Mouse (Mus musculus): ENCODE measurements around the gene Rspo4. TPM values are rescaled to one million over a fixed set of nuclear protein-coding genes. Genes with fewer than 3 reads are reported as not detected.

Rspo4 gene
- not detected in 2 replicates for total RNA-seq (2021)
- long read RNA-seq, experiment 1, result 0 reads
- long read RNA-seq, experiment 2, result 0 reads

- peak; percentile 13 for DNase-seq
These were observed at the start of gene Rspo4 for GRCm38 (mm10) chr2:151842648-151843226. TSS of gene Rspo4 (plus strand) at chr2:151842927.

- DNase-seq, result no peak
These were observed 27.1 kb upstream of the Rspo4 start for GRCm38 (mm10) chr2:151815586-151815985.

GRCm38 (mm10) chr2:151862257-151862810, 19.6 kb downstream of the Rspo4 start:
- no peak for DNase-seq

GRCm38 (mm10) chr2:151864941-151865340, 22.2 kb downstream of the Rspo4 start:
- DNase-seq, result no peak

GRCm38 (mm10) chr2:151866487-151866886, 23.8 kb downstream of the Rspo4 start:
- DNase-seq, result peak; percentile 78

GRCm38 (mm10) chr2:151868196-151868595, 25.5 kb downstream of the Rspo4 start:
- DNase-seq, result no peak

- peak; percentile 60 for DNase-seq
These were observed 31.8 kb downstream of the Rspo4 start for GRCm38 (mm10) chr2:151874551-151874950.

GRCm38 (mm10) chr2:151876012-151876485, 33.3 kb downstream of the Rspo4 start:
- peak; percentile 68 for DNase-seq

GRCm38 (mm10) chr2:151878645-151879044, 35.9 kb downstream of the Rspo4 start:
- no peak for DNase-seq

GRCm38 (mm10) chr2:151879760-151880159, 37.0 kb downstream of the Rspo4 start:
- no peak for DNase-seq

- DNase-seq, result no peak
These were observed 48.3 kb downstream of the Rspo4 start for GRCm38 (mm10) chr2:151891031-151891430.

GRCm38 (mm10) chr2:151893122-151893774, 50.5 kb downstream of the Rspo4 start:
- no peak for DNase-seq

- peak; percentile 45 for DNase-seq
These were observed 51.7 kb downstream of the Rspo4 start for GRCm38 (mm10) chr2:151894209-151894980.

- no peak for DNase-seq
These were observed 53.2 kb downstream of the Rspo4 start for GRCm38 (mm10) chr2:151895911-151896310.

GRCm38 (mm10) chr2:151898106-151898505, 55.4 kb downstream of the Rspo4 start:
- DNase-seq, result peak; percentile 35

GRCm38 (mm10) chr2:151900845-151901244, 58.1 kb downstream of the Rspo4 start:
- no peak for DNase-seq

- no peak for DNase-seq
These were observed 60.5 kb downstream of the Rspo4 start for GRCm38 (mm10) chr2:151903267-151903666.

- no peak for DNase-seq
These were observed 61.2 kb downstream of the Rspo4 start for GRCm38 (mm10) chr2:151903933-151904332.

- no peak for DNase-seq
These were observed 61.9 kb downstream of the Rspo4 start for GRCm38 (mm10) chr2:151904636-151905035.

- no peak for DNase-seq
These were observed 64.3 kb downstream of the Rspo4 start for GRCm38 (mm10) chr2:151907020-151907419.

- no peak for DNase-seq
These were observed 66.7 kb downstream of the Rspo4 start for GRCm38 (mm10) chr2:151909386-151909785.

- peak; percentile 66 for DNase-seq
These were observed 67.8 kb downstream of the Rspo4 start for GRCm38 (mm10) chr2:151910498-151910897.
